Mouse (Mus musculus): ENCODE data around the gene Galk2.

Gene Galk2

DNA sequence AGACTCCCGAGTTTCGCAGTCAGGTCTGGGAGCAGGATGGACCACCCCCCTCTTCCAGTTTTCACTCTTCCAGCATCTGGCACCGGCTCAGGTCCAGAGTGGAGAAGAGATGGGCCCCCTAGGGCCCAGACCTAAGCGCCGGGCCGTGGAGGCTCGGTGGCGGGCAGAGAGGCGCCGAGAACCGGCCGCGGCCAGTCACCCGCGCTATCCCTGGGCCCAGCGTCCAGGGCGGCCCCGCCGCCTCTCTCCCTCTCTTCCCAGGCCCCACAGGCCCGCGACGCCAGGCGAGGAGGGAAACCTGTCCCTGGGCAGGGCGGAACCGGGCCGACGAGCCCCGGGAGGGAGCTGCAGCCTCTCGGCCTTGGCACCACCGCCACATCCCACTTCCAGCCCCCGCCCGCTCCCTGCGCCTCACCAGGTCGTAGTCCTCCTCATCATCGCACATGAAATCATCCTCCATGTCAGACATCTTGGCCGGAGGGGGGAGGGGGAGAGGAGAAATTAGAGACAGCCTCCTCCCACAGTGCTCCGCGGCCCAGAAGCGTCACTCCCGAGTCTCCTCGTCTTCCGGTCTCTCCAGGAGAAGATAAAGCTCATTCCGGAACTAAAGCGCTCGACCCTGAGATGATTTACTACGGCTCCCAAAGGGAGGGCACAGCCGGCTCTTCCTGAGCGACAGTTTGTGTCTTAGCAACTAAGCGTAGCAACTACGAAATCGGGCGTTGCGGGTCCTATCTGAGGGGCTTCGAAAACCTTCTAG lies at the start of gene Galk2, which contains the start of gene Cops2:
TSS of gene Galk2 (plus strand) at position 589 of the 760 bp plus-strand sequence.
TSS of gene Cops2 (minus strand) at position 619 of the 760 bp plus-strand sequence.
- peak; percentile 97 for DNase-seq (ENCODE audit: low read depth)

DNA sequence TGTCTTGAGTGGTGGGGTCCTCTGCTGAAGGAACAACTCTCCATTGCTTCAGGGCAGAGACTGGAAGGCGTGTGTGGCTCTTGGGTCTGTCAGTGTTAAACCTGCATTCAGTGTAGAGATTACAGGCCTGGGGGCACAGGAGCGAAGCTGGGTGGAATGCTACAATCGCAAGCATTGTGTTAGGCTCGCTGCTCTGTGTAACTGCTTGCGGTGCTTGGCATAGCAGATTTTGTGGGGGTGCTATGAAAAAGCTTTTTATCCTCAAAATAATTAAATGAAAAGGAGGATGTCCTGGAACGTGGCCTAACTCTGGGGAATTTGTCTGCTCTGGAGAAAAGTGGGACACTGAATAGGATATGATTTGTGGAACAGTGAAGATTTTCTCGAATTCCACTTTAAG lies 49.4 kb upstream of the Galk2 start:
- no peak for DNase-seq (ENCODE audit: low read depth)

DNA sequence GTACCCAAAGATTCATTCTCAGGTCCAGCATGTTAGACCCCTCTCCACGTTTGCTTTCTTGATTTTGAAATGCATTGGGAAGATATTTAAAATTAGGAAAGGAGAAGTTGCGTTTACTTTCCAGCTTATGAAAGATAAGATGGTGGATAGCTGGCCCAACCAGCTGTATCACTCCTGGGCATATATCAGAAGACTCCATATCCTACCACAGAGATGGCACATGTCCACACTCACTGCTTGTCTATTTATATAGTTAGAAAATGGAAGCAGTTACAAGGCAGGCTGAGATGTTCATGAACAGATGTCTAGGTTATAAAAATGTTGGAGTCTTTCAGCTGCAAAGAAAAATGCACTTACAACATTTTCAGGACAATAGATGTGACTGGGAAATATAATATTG lies 47.6 kb upstream of the Galk2 start:
- no peak for DNase-seq (ENCODE audit: low read depth)

DNA sequence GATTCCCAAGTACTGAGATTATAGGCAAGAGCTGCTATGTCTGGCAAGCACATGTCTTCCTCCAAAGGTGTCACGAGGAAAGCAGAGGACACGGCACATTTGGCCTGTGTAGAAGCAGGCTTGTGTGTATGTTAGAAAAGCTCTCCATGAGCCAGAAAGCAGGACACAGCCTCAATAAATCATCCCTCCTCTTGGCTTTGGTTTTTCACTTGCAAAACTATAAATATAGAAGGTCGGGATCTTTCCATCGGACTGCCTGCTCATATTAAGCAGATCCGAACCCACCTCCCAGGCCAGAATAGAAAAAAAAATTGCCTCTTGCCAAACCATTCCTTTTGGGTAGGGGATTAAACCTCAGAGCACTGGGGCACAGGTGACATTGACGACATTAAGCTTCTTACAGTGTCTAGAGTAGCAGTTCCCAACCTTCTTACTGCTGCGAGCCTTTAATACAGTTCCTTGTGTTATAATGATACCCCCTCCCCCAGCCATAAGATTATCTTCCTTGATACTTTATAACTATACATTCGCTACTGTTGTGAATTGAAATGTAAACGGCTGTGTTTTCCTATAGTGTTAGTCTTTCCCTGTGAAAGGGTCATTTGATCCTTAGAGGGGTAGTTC lies 44.8 kb upstream of the Galk2 start:
- DNase-seq (ENCODE audit: low read depth): no peak

DNA sequence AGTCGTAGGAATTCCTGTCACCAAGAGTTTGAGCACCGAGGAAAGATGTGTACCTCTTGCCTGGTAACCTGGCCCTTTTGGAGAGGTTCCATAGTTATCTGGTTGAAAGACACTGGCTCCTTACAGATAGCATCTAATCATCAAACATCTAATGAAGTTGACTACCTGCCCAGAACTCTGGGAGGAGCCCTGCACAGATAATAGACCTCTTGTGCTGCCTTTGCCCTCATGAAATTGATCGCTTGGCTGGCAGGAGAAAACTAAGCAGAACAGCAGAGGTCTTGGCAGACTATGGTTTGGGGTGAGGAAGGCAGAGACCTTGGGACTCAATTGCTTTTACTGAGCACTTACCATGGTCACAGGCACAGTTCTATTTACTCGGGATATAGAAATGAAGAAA lies 38.5 kb upstream of the Galk2 start:
- DNase-seq (ENCODE audit: low read depth): no peak

DNA sequence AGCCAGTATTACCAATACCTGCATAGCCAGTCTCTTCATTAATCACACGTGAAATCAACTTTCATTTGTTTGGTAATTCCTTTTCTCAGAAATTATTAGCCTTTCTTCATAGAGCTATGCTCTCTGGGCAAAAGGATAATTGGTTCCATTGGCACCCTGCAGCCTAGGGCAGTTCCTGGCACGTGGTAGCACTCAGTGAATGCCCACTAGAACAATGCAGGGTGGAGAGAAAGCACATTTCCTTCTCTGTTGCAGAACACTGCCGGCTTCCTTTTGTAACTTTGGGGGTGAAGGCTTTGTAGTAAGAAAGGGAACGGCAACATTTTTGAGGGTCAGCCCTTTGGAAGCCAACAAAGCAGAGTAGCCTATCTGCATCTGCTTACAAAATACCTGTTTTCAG lies 32.7 kb upstream of the Galk2 start:
- no peak for DNase-seq (ENCODE audit: low read depth)

DNA sequence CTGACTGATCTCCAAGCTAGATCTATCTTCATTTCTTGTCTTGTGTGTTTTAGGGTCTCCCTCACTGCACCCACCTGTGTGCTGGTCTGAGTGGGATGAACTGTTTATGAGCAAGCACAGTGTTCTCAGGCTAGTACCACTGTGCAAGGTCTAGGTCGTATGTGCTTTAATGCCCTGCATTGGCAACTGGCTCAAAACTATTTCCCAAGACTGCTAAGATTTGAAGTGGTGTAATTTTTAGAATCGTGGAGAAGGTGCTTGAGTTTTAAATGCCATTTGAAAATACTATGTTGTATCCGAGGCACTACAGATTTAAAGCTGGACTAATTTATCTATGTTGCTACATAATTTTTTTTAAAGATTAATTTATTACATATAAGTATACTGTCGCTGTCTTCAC lies 31.0 kb upstream of the Galk2 start:
- DNase-seq (ENCODE audit: low read depth): no peak

DNA sequence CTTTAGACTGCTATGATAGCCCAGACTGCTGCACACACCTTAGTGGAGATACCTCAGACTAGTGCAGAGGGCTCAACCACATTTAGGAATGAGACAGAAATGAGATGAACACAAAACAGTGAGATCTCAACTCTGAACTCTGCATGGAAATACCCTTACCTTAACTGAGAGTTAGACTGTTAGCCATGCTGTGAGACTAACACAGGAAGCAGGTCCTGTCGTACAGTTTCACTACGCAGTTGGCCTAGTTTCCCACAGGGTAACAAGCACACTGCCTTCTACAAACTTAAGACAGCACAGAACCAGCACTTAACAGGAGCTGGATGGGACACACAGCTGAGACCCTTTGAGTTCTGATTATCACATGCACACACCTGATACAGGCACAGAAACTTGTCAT lies 29.0 kb upstream of the Galk2 start:
- no peak for DNase-seq (ENCODE audit: low read depth)

DNA sequence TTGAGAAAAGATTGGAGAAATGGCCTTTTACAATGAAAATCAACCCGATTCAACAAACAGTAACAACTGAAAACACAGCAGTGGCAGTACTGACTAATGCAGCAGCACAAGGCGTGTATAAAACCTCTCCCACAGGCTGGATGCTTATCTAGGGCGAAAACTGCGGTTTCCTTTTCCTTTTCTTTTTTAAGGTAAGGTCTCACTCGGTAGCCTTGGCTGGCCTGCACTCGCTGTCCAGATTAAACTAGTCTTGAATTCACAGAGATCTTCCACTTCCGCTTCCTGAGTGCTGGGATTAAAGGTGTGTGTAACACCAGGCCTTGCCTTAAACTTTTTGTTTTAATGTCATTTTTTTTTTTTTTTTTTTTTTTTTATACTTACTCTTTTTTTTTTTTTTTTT lies 20.8 kb upstream of the Galk2 start:
- no peak for DNase-seq (ENCODE audit: low read depth)

DNA sequence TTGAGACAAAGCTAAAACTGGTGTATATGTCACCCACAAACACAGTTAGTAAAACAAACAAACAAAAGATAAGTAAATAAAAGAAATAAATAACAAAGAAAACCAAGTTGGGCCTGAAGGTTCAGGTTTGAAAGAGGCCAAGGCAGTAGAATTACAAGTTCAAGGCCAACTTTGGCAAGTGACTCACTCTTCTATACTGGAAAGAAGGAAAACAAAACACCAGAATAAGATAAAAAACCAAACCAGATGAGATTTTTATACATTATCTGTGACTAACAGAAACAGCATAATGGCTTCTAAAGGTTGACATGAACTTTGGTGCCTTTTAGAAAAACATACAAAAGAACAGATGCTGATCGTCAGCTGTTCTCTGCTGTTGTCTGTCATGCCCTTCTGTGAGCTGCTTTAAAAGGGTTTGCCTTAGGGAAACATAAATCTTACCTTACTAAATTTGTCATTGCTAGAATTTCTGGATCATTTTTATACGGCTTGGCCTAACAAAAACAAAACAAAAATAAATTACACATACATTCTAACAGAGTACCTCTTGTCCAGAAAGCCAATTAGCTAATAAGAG lies 20.1 kb upstream of the Galk2 start:
- no peak for DNase-seq (ENCODE audit: low read depth)

DNA sequence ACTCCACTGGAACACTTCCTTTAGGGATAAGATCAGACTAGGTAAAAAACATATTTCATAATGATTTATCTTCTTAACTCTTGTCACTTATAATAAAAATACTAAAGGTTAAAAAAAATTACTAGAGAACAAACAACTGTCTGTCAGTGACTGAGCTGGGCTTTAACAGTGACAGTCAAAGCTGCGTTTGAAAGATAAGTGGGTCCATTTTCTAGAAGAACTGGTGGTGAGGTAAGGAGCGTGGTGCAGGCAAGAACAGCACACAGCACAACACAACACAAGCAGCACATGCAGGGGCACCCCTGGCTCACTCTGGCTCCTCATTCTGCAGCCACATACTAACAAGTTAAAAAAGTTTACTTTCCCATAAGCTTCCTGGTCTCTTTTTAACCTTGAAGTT lies 7.7 kb upstream of the Galk2 start:
- no peak for DNase-seq (ENCODE audit: low read depth)

DNA sequence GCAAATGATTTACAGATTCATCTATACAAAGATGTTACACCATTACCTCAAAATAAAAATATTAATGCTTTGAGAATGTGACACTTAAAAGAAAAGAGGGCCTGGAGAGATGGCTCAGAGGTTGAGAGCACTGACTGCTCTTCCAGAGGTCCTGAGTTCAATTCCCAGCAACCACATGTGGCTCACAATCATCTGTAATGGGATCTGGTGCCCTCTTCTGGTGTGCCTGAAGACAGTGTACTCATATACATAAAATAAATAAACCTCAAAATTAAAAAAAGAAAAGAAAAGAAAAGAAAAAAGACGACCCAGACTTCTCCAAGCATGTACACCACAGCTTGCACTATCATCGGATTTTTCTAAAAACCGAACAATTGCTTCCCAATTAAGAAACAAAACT lies 1.2 kb upstream of the Galk2 start:
- DNase-seq (ENCODE audit: low read depth): no peak

DNA sequence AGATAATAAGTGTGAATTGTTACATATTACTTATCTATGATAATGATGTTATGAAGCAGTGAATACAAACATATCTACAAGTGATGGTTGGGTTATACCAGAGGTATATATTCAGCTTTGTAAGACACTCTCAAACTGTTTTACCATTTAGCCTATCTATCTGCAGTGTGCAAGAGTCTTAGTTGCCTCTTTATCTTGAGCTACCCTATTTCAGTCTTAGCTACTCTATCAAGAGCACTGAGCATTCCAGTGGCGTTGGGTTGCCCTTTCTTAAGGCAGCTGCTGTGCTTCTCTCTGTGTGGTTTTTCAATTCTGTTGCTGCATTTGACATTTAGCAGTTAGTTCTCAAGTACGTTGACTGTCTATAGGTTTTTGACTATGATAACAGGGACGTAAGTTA lies 4.9 kb downstream of the Galk2 start:
- DNase-seq (ENCODE audit: low read depth): no peak

DNA sequence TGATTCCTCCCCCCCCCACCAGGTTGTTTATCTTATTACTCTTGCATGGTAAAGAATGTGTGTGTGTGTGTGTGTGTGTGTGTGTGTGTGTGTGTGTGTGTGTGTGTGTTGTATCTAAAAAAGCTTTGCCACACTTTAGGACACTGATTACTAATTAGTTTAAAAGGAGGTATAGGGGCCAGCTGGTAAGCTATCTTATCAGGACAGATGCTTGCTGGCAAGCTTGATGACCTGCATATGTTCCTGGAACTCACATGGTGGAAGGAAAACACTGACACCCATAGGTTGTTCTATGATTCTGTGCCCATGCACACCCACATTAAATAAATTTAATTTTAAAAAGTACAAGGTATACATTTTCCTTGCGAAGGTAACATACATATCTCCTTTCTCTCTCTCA lies 5.6 kb downstream of the Galk2 start:
- no peak for DNase-seq (ENCODE audit: low read depth)

DNA sequence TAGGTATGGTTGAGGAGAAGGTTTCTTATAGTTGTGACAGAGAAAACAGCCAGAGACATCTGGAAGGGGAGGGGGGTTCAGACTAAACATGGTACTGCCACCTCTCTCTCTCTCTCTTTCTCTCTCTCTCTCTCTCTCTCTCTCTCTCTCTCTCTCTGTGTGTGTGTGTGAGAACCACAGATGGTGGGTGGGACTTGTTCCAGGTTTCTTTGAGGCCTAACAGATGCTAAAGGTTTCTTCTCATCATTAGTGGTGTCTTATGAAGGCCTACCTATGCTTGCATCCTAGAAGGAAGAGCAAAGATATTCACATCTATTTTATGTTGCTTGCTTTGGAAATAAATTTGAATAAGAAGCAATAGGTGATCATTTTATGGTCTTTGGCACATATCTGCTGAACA lies 6.7 kb downstream of the Galk2 start:
- peak; percentile 9 for DNase-seq (ENCODE audit: low read depth)

DNA sequence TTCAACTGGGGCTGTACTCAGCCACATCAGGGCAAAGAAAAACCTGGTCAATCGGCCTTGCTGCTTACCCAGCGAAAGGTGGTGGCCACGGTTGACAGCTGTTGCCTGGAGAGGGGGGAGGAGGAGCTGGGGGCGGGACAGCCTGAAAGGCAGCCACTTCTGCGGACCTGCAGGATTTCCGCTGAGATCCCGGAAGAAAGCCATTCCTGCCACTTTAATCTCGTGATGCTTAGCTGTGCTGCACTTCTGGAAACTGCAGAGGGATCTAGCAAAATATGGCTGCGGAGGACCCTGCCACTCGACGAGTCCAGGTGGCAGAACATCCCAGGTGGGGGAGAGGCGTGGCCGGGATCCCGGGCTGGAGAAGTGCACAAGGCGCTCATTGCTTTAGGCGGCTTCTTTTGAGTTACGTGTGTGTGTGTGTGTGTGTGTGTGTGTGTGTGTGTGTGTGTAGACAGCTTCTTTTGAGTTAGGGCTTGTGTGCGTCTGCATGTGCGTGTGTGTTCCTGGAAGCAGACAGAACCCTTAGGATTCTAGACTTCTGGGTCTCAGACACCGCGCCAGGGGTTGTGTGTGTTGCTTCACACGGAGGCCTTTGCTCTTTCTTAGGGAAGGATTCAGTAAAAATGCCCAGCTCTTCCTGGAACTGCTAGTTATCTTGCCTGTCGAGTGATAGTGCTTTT lies 7.3 kb downstream of the Galk2 start:
- peak; percentile 84 for DNase-seq (ENCODE audit: low read depth)

DNA sequence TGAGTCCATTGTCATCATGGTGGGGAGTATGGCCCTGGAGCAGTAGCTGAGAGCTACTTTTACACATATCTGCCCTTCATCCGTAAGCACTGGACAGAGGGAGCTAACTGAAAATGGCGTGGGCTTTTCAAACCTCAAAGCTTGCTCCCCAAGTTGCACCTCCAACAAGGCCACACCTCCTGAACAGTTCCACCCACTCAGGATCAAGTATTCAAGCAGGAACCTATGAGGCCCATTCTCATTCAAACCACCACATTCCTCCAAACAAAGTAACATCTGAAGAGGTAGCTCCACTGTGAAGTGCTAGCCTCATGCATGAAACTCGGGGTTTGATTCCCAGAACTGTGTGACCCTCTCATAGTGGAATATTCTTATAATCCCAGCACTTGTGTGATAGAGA lies 9.4 kb downstream of the Galk2 start:
- no peak for DNase-seq (ENCODE audit: low read depth)

DNA sequence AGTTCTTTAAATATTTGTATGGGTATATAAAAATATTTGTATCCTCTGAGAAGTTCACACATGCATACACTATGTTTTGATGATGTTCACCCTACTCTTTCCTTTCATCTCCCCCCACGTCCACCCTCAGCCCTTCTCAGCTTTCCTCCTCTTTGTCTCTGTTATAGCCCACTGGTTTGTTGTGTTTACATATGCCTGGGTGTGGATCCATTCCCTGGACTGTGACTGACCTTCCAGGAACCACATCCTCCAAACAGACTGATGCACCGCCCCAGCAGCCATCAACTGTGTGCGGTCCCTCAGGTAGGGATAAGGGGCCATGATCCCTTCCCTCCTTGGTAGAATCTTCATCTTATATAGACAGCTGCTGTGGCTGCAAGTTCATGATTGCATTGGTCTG lies 11.2 kb downstream of the Galk2 start:
- DNase-seq (ENCODE audit: low read depth): no peak

DNA sequence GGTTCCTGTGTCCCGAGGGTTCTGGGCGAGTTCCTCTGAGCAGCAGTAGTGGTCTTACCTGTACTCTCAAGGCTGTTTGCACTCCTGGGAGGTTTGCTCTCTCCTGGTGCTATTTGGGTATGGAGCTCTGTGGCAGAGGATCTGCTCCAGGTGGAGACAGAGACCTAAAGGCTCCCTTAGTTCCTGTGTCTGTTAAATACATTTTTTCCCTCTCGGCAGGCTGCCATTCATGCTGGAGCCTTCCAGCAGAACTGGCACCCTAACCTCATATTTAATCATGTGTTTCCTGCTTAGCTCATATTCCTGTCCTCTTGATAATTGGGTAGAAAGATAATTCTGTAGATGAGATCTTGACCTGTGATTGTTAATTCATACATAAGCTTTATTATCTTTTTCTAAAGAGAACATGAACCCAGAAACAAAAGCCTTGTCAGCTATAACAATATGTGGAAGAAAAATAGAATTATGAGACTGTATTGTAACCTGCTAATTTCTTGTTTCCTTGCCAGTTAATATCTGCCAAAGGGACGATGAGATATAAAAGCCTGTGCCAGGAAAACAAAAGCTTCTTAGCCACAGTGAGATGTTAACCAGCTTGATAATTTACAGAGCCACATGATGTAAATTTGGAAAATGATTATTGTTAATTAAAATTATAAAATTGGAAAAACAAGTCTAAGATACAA lies 27.1 kb downstream of the Galk2 start:
- DNase-seq (ENCODE audit: low read depth): no peak

DNA sequence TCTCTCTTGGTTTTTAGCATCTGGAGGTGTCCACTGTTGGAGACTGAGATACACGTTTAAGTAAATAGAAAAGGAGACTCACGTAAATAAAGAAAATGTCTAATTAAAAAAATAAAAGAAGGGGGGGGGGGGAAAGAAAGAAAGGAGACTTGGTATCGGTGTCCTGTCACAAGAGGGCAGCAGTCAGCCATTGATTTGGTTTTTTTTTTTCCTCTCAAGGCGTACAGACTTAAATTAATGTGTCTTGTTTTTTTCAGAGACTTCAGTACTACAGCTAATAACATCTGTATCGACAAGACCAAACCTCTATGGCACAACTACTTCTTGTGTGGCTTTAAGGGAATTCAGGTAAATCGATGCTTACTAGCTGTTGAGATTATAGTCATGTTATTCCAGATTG lies 34.2 kb downstream of the Galk2 start:
- DNase-seq (ENCODE audit: low read depth): peak; percentile 90

DNA sequence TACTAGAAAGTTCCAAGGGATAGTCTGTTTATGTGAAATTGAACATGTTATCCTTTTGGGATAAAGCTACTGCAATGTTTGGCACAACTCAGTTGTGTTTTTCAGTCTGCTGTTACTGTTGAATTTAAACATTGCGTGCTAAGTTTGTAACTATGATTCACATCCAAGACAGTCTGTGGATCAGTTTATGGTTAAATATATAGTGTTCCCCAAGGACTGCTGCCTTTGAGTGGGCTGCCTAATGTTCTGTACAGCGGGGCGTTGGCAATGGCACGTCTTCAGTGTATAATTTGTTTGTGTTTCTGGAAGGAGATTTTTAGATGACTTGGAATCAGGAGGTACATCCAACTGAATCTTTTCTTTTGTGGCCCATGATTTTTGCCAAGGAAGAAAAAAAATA lies 36.2 kb downstream of the Galk2 start:
- DNase-seq (ENCODE audit: low read depth): peak; percentile 61

DNA sequence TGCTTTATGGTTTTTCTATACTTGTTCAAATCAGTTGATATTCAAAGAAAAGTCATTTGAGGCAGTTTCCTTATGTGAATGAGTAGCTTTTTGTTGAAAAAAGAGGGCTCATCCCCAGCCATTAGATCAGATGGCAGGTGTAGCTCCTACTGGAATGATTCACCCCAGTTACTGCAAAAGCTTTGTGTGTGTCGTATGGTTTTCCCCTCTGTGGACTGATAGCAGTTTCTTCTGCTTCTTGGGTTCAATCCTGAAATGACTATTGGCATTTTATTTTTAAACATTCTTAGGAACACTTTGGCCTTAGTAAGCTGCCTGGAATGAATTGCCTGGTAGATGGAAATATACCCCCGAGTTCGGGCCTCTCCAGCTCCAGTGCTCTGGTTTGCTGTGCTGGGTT lies 37.4 kb downstream of the Galk2 start:
- DNase-seq (ENCODE audit: low read depth): no peak
